ENCODE assay signal across 13 mouse cellular contexts in genomic region chr2:65182747-65183146, GRCm38 (mm10). TPM values are rescaled to one million over a fixed set of nuclear protein-coding genes. Genes with fewer than 3 reads are reported as not detected.
DNase-seq lines count a peak whose midpoint lies in the region; ATAC-seq lines count a peak whose summit lies in the region.
"Had no signal": no experiment of that assay in that cellular context is flagged by ENCODE, and none has a peak within 500 bp of the region (broad histone marks: within the 10 kb centered on the region; RNA-seq: fewer than 3 reads in every experiment).

No protein-coding gene starts in this region.

- WGBS in heart, embryonic 10.5 days, result 33% methylated on average over 2 of the region's 2 CpGs

- H3K27ac ChIP-seq in heart, embryonic 10.5 days, result peak overlapping the region; percentile 9; the same call in 1 of the 2 replicates
- H3K27ac ChIP-seq: embryonic facial prominence, embryonic 12.5 days; liver, embryonic 15.5 days; neural tube, embryonic 15.5 days had no signal

- no peak overlapping the region for H3K4me3 ChIP-seq in heart, embryonic 10.5 days
- H3K4me3 ChIP-seq: embryonic facial prominence, embryonic 12.5 days; liver, embryonic 15.5 days; neural tube, embryonic 15.5 days had no signal

- peak; percentile 54 for ATAC-seq in megakaryocyte progenitor cell, adult 5-6 weeks (replicated peaks; ENCODE audit: poor library complexity)

- no peaks in the 10 kb centered on the region for H3K36me3 ChIP-seq in heart, embryonic 10.5 days
- H3K36me3 ChIP-seq: embryonic facial prominence, embryonic 12.5 days; liver, embryonic 15.5 days; neural tube, embryonic 15.5 days had no signal

- peaks cover 25% of the 10 kb centered on the region for H3K4me1 ChIP-seq in heart, embryonic 10.5 days

- H3K9me3 ChIP-seq in heart, embryonic 10.5 days, result no peaks in the 10 kb centered on the region
- H3K9me3 ChIP-seq: embryonic facial prominence, embryonic 12.5 days; liver, embryonic 15.5 days; neural tube, embryonic 15.5 days had no signal

- DNase-seq in heart, embryonic 10.5 days (ENCODE audit: low spot score), result no peak
- no peak for DNase-seq in heart, postnatal 4 days
- DNase-seq in 416B (ENCODE audit: low read depth), result peak; percentile 71
- DNase-seq in embryo, embryonic 9.5 days (ENCODE audit: extremely low spot score), result peak; percentile 17
- DNase-seq in cerebellum, postnatal 25 days, result no peak
- DNase-seq in kidney, postnatal 25 days, result no peak
- no peak for DNase-seq in ovary, postnatal 14 days (ENCODE audit: low spot score)
- DNase-seq: layer of hippocampus, postnatal 36 days had no signal

- no peaks in the 10 kb centered on the region for H3K27me3 ChIP-seq in heart, embryonic 10.5 days (ENCODE audit: insufficient read depth, poor library complexity, severe bottlenecking)
- H3K27me3 ChIP-seq: CH12.LX; embryonic facial prominence, embryonic 12.5 days; liver, embryonic 15.5 days; neural tube, embryonic 15.5 days had no signal

RNA-seq across cellular contexts. Expression of gene Cobll1, which starts 56.5 kb away (rescaled TPM):
- 9.8 and 13.9 TPM in 2 replicates for polyA plus RNA-seq in heart, embryonic 10.5 days (2016; fragmentation: Nextera tagmentation; extraction: Ambion mirVana)
- 10 to 100 TPM; 34.5 to 34.7 TPM for total RNA-seq in heart, postnatal 4 days (2021)
- total RNA-seq in megakaryocyte progenitor cell, adult 5-6 weeks (2015), result 1.9 and 3.9 TPM in 2 replicates
- 1.6 and 2.2 TPM in 2 replicates for total RNA-seq in megakaryocyte progenitor cell, adult 5-6 weeks (2017)

Comparison
In these comparisons a context has a peak if more than half of its experiments do, and no peak if none do; other contexts are left out.
1. DNase-seq: peak in 416B (single experiment) and embryo, embryonic 9.5 days (single experiment); none in heart, embryonic 10.5 days (single experiment), heart, postnatal 4 days (single experiment), cerebellum, postnatal 25 days (0 of 2), kidney, postnatal 25 days (0 of 2) and ovary, postnatal 14 days (single experiment).
2. RNA of gene Cobll1, which starts 56.5 kb away (total RNA-seq): 34.5 to 34.7 TPM in heart, postnatal 4 days; 1.6 to 3.9 TPM in megakaryocyte progenitor cell, adult 5-6 weeks; every median in the first group is over 4 times any median in the second.